Mouse (Mus musculus): ENCODE data around the gene Ttc9b.
"Not testable (repeated sequence)": the region's sequence is repeated elsewhere in the genome, so short reads cannot be mapped to it uniquely, and the experiment has no call there.

Ttc9b gene

GRCm38 (mm10) chr7:27635094-27635493, 18.6 kb upstream of the Ttc9b start:
- DNase-seq (ENCODE audit: extremely low spot score): not testable (repeated sequence)

GRCm38 (mm10) chr7:27644471-27644870, 9.2 kb upstream of the Ttc9b start:
- no peak for DNase-seq (ENCODE audit: extremely low spot score)

- no peak for DNase-seq (ENCODE audit: extremely low spot score)
These were observed 7.2 kb upstream of the Ttc9b start for GRCm38 (mm10) chr7:27646516-27646915.

- DNase-seq (ENCODE audit: extremely low spot score): no peak
These were observed 6.3 kb upstream of the Ttc9b start for GRCm38 (mm10) chr7:27647281-27648002.

- no peak for DNase-seq (ENCODE audit: extremely low spot score)
These were observed 4.0 kb upstream of the Ttc9b start for GRCm38 (mm10) chr7:27649723-27650122.

- DNase-seq (ENCODE audit: extremely low spot score): peak; percentile 75
These were observed 2.8 kb upstream of the Ttc9b start for GRCm38 (mm10) chr7:27650949-27651348.

- DNase-seq (ENCODE audit: extremely low spot score): no peak
These were observed 1.0 kb downstream of the Ttc9b start for GRCm38 (mm10) chr7:27654607-27655276.

- DNase-seq (ENCODE audit: extremely low spot score): no peak
These were observed 1.8 kb downstream of the Ttc9b start for GRCm38 (mm10) chr7:27655545-27655944.

GRCm38 (mm10) chr7:27656600-27656999, 2.9 kb downstream of the Ttc9b start:
- no peak for DNase-seq (ENCODE audit: extremely low spot score)

GRCm38 (mm10) chr7:27657824-27658395, 4.2 kb downstream of the Ttc9b start:
- no peak for DNase-seq (ENCODE audit: extremely low spot score)

GRCm38 (mm10) chr7:27658712-27659663, 5.3 kb downstream of the Ttc9b start:
- DNase-seq (ENCODE audit: extremely low spot score): no peak

- DNase-seq (ENCODE audit: extremely low spot score): no peak
These were observed 8.3 kb downstream of the Ttc9b start for GRCm38 (mm10) chr7:27662038-27662437.

GRCm38 (mm10) chr7:27673064-27673574, 19.4 kb downstream of the Ttc9b start:
- DNase-seq (ENCODE audit: extremely low spot score): no peak

- DNase-seq (ENCODE audit: extremely low spot score): no peak
These were observed 19.9 kb downstream of the Ttc9b start for GRCm38 (mm10) chr7:27673575-27674131.

- DNase-seq (ENCODE audit: extremely low spot score): no peak
These were observed 20.4 kb downstream of the Ttc9b start for GRCm38 (mm10) chr7:27674195-27674521.

GRCm38 (mm10) chr7:27674522-27675221, 21.0 kb downstream of the Ttc9b start, which contains the start of gene Map3k10:
Gene Map3k10 (minus strand): TSS chr7:27674598.
- peak; percentile 98 for DNase-seq (ENCODE audit: extremely low spot score)

- no peak for DNase-seq (ENCODE audit: extremely low spot score)
These were observed 21.5 kb downstream of the Ttc9b start for GRCm38 (mm10) chr7:27675222-27675612.

GRCm38 (mm10) chr7:27683218-27683617, 29.5 kb downstream of the Ttc9b start:
- no peak for DNase-seq (ENCODE audit: extremely low spot score)

GRCm38 (mm10) chr7:27685220-27685619, 31.5 kb downstream of the Ttc9b start:
- DNase-seq (ENCODE audit: extremely low spot score): no peak

- DNase-seq (ENCODE audit: extremely low spot score): peak; percentile 46
These were observed 32.0 kb downstream of the Ttc9b start for GRCm38 (mm10) chr7:27685681-27686080.

- DNase-seq (ENCODE audit: extremely low spot score): no peak
These were observed 33.3 kb downstream of the Ttc9b start for GRCm38 (mm10) chr7:27687043-27687442.

Measured in embryo, embryonic 9.5 days (tissue).